Comparison of ENCODE assay signal across 8 mouse cellular contexts in the genomic region with DNA sequence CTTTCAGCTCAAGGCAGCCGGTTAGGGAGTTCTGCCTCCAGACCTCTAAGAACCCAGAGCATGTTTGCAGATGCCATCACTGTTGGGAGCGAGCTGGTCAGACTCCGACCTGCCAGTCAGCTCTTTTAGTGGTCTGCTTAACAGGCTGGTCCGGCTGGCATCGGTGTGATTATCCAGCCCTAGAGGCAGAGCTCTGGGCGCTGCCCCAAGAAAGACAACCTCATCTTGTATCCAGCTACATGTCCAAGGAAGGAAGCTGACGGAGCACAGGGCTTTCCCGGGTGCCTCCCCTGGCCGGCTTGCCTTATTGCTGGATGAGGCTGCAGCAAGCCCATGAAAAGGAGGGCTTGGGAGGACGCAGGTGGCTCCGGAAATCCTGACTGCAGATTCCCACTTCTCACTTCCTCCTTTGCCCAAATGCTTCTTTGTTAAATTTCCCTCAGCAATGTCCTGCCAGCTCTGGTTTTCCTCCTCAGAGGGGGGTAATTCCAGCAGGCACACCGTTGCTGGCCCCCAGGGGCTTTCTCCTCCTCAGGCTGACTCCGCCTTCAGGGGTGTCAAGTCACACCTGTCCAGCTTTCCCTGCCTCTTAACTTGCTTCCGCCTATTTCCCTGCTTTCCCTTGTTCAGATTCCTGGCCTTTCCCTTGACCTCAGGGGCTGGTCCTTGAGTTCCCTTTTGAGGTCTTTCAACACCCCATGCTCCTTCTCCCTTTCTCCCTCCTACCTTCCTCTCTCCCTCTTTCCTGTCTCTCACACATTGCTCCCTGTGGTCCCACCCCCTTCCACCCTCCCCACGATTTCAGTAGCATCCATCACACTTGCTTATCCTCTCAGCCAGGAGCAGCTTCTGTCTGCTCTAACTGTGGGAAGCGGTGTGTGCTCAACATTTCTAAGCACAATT. TPM values are rescaled to one million over a fixed set of nuclear protein-coding genes. Genes with fewer than 3 reads are reported as not detected.
DNase-seq lines count a peak whose midpoint lies in the region; ATAC-seq lines count a peak whose summit lies in the region.

No protein-coding gene starts in this region.

- H3K9ac ChIP-seq in hindbrain, embryonic 12.5 days = no peak overlapping the region
- no peak overlapping the region for H3K9ac ChIP-seq in midbrain, embryonic 12.5 days (replicated peaks)
- no peak overlapping the region for H3K9ac ChIP-seq in liver, embryonic 11.5 days (ENCODE audit: low read depth, low read length)

- peak overlapping the region; percentile 29 for H3K4me2 ChIP-seq in hindbrain, embryonic 12.5 days (replicated peaks)
- H3K4me2 ChIP-seq in midbrain, embryonic 12.5 days (replicated peaks) = peak overlapping the region; percentile 29
- no peak overlapping the region for H3K4me2 ChIP-seq in liver, embryonic 11.5 days

- no peaks in the 10 kb centered on the region; the same call in none of the 2 replicates for H3K27me3 ChIP-seq in hindbrain, embryonic 12.5 days
- H3K27me3 ChIP-seq in midbrain, embryonic 12.5 days = no peaks in the 10 kb centered on the region
- H3K27me3 ChIP-seq in liver, embryonic 11.5 days (replicated peaks; ENCODE audit: control insufficient read depth, insufficient read depth, low read length) = no peaks in the 10 kb centered on the region

- H3K9me3 ChIP-seq in hindbrain, embryonic 12.5 days (replicated peaks) = no peaks in the 10 kb centered on the region
- no peaks in the 10 kb centered on the region for H3K9me3 ChIP-seq in midbrain, embryonic 12.5 days
- no peaks in the 10 kb centered on the region for H3K9me3 ChIP-seq in liver, embryonic 11.5 days (ENCODE audit: control insufficient read depth, low read length)

- H3K36me3 ChIP-seq in hindbrain, embryonic 12.5 days = no peaks in the 10 kb centered on the region
- H3K36me3 ChIP-seq in midbrain, embryonic 12.5 days = no peaks in the 10 kb centered on the region
- H3K36me3 ChIP-seq in liver, embryonic 11.5 days (ENCODE audit: control insufficient read depth, insufficient read depth, low read length) = no peaks in the 10 kb centered on the region

- peaks cover 20% of the 10 kb centered on the region for H3K4me1 ChIP-seq in hindbrain, embryonic 12.5 days
- peaks cover 38% of the 10 kb centered on the region for H3K4me1 ChIP-seq in midbrain, embryonic 12.5 days
- no peaks in the 10 kb centered on the region; the same call in 1 of the 2 replicates for H3K4me1 ChIP-seq in liver, embryonic 11.5 days (replicated peaks; ENCODE audit: control insufficient read depth, insufficient read depth, low read length)

- DNase-seq in ovary, postnatal 36 days (ENCODE audit: low spot score) = peak; percentile 38
- no peak for DNase-seq in ovary, adult 18-20 months (ENCODE audit: low spot score)
- peak; percentile 58 for DNase-seq in gastrocnemius, adult 18-20 months (ENCODE audit: low spot score)
- peak; percentile 49 to 68 for DNase-seq in left cerebral cortex, postnatal 10 days (ENCODE audit: extremely low spot score in 1 of 2, low spot score in 2 of 2)
- DNase-seq in urinary bladder, postnatal 25 days (ENCODE audit: low spot score) = peak; percentile 46
- DNase-seq in liver, embryonic 11.5 days (ENCODE audit: low spot score) = no peak

- H3K27ac ChIP-seq in hindbrain, embryonic 12.5 days = no peak overlapping the region
- H3K27ac ChIP-seq in midbrain, embryonic 12.5 days (replicated peaks) = no peak overlapping the region
- no peak overlapping the region for H3K27ac ChIP-seq in liver, embryonic 11.5 days (ENCODE audit: low read depth, low read length)

- no peak overlapping the region for H3K4me3 ChIP-seq in hindbrain, embryonic 12.5 days
- no peak overlapping the region for H3K4me3 ChIP-seq in midbrain, embryonic 12.5 days
- H3K4me3 ChIP-seq in liver, embryonic 11.5 days (ENCODE audit: low read depth, low read length) = no peak overlapping the region

- intact Hi-C loops in left cerebral cortex, postnatal 10 days (cut with DNase I) = no loop called here

- WGBS in hindbrain, embryonic 12.5 days = 27% methylated on average over 16 of the region's 16 CpGs
- WGBS in midbrain, embryonic 12.5 days = 25% methylated on average over 16 of the region's 16 CpGs
- 26% methylated on average over 16 of the region's 16 CpGs for WGBS in liver, embryonic 11.5 days

- no peak for ATAC-seq in hindbrain, embryonic 12.5 days (ENCODE audit: low FRiP score)
- ATAC-seq in midbrain, embryonic 12.5 days (ENCODE audit: low FRiP score, low read depth) = no peak
- ATAC-seq in liver, embryonic 11.5 days (replicated peaks; ENCODE audit: low FRiP score) = no peak

RNA-seq across cellular contexts. Expression of gene Plcb4, which starts 58.7 kb away (rescaled TPM):
- 10 to 100 TPM; 14.2 to 18.7 TPM for total RNA-seq in gastrocnemius, adult 18-20 months (2021)
- 29.8 and 34.4 TPM in 2 replicates for polyA plus RNA-seq in hindbrain, embryonic 12.5 days (2016; fragmentation: Nextera tagmentation; extraction: Ambion mirVana)
- total RNA-seq in left cerebral cortex, postnatal 10 days (2021) = 10 to 100 TPM; 44.2 to 47.5 TPM
- polyA plus RNA-seq in midbrain, embryonic 12.5 days (2016; fragmentation: Nextera tagmentation; extraction: Ambion mirVana) = 27.2 and 28.5 TPM in 2 replicates
- 7.8 and 10.3 TPM in 2 replicates for polyA plus RNA-seq in liver, embryonic 11.5 days (2014; fragmentation: Nextera tagmentation; extraction: Ambion mirVana)

Comparison
In these comparisons a context has a peak if more than half of its experiments do, and no peak if none do; other contexts are left out.
1. DNase-seq: peak in ovary, postnatal 36 days (single experiment), gastrocnemius, adult 18-20 months (single experiment), left cerebral cortex, postnatal 10 days (2 of 2) and urinary bladder, postnatal 25 days (single experiment); none in ovary, adult 18-20 months (single experiment) and liver, embryonic 11.5 days (single experiment).